Mouse (Mus musculus) kidney, embryonic 15.5 days (tissue): ENCODE data around the gene Apbb2. TPM values are rescaled to one million over a fixed set of nuclear protein-coding genes. Genes with fewer than 3 reads are reported as not detected.

ENCODE experiments used
- ATAC-seq: fragments of 200-750 bp; cut with Nextera tagmentation; replicated peaks from 2 replicates; pipeline ENCODE4 v1.8.0; 2017; ENCODE audit warnings: moderate TSS enrichment; ENCODE audit not compliant: low FRiP score
- H3K27ac ChIP-seq: fragments of 300-500 bp; sonication (generic); 2 replicates; pipeline ENCODE4 v1.5.1; 2015; ENCODE audit warnings: mild to moderate bottlenecking, inconsistent platforms
- H3K27me3 ChIP-seq: fragments of 300-500 bp; sonication (generic); 2 replicates; pipeline ENCODE4 v1.6.1; 2015; ENCODE audit warnings: inconsistent platforms
- H3K36me3 ChIP-seq: fragments of 300-500 bp; sonication (generic); 2 replicates; pipeline ENCODE4 v1.6.1; 2015; ENCODE audit warnings: inconsistent platforms
- H3K4me1 ChIP-seq: fragments of 300-500 bp; sonication (generic); 2 replicates; pipeline ENCODE4 v1.6.1; 2015; ENCODE audit warnings: inconsistent platforms
- H3K4me2 ChIP-seq: fragments of 300-500 bp; sonication (generic); 2 replicates; pipeline ENCODE4 v1.6.1; 2015; ENCODE audit warnings: moderate library complexity, mild to moderate bottlenecking, inconsistent platforms
- H3K4me3 ChIP-seq: fragments of 300-500 bp; sonication (generic); replicated peaks from 2 replicates; pipeline ENCODE4 v1.5.1; 2015; ENCODE audit warnings: mild to moderate bottlenecking, inconsistent platforms
- H3K9ac ChIP-seq: fragments of 300-500 bp; sonication (generic); 2 replicates; pipeline ENCODE4 v1.6.1; 2015; ENCODE audit warnings: mild to moderate bottlenecking, inconsistent platforms
- H3K9me3 ChIP-seq: fragments of 300-500 bp; sonication (generic); replicated peaks from 2 replicates; pipeline ENCODE4 v1.6.1; 2016; ENCODE audit warnings: inconsistent platforms
- WGBS: fragments of 180-500 bp; shearing (Covaris S2); methylation state at CpG from one replicate; pipeline ENCODE4 v1.1.7; 2015; ENCODE audit warnings: mixed read lengths; 5-methylcytosine and 5-hydroxymethylcytosine counted together
- polyA plus RNA-seq: library from polyadenylated mRNA; unstranded; fragments of >200 nt; fragmentation: Nextera tagmentation; extraction: Ambion mirVana; gene quantifications from 2 replicates; pipeline ENCODE4 v1.2.1, GENCODE M21; 2015

Gene Apbb2
- polyA plus RNA-seq, 1 experiment from 2014 or later = 65.4 TPM

- Histone ChIP-seq H3K4me2 (peak overlapping the region; percentile 22; the same call in 1 of the 2 replicates), H3K27me3 (no peaks in the 10 kb centered on the region; the same call in 1 of the 2 replicates), H3K9me3 (no peaks in the 10 kb centered on the region), H3K36me3 (no peaks in the 10 kb centered on the region), H3K4me1 (peaks cover 78% of the 10 kb centered on the region), H3K4me3 (no peak overlapping the region), H3K9ac (no peak overlapping the region), H3K27ac (peak overlapping the region; percentile 66)
- ATAC-seq = no peak
- 20% methylated on average over 3 of the region's 3 CpGs for WGBS
Measured at GRCm38 (mm10) chr5:66613725-66614124, 4.9 kb downstream of the Apbb2 start.

GRCm38 (mm10) chr5:66612964-66613363 lies 5.6 kb downstream of the Apbb2 start:
- H3K4me1 ChIP-seq = peaks cover 82% of the 10 kb centered on the region
- H3K27ac ChIP-seq = peak overlapping the region; percentile 66
- no peaks in the 10 kb centered on the region; the same call in 1 of the 2 replicates for H3K27me3 ChIP-seq
- H3K4me2 ChIP-seq = peak overlapping the region; percentile 22; the same call in 1 of the 2 replicates
- no peak for ATAC-seq
- no peaks in the 10 kb centered on the region for H3K36me3 ChIP-seq
- H3K4me3 ChIP-seq = no peak overlapping the region
- no peak overlapping the region for H3K9ac ChIP-seq
- no peaks in the 10 kb centered on the region for H3K9me3 ChIP-seq
- 52% methylated on average over 5 of the region's 5 CpGs for WGBS

GRCm38 (mm10) chr5:66611851-66612250 lies 6.7 kb downstream of the Apbb2 start:
- no peak for ATAC-seq

GRCm38 (mm10) chr5:66611361-66611760 lies 7.2 kb downstream of the Apbb2 start:
- Histone ChIP-seq H3K27ac (no peak overlapping the region), H3K4me2 (no peak overlapping the region), H3K27me3 (no peaks in the 10 kb centered on the region), H3K9ac (no peak overlapping the region), H3K36me3 (no peaks in the 10 kb centered on the region), H3K4me3 (no peak overlapping the region), H3K9me3 (no peaks in the 10 kb centered on the region), H3K4me1 (peaks cover 83% of the 10 kb centered on the region)
- WGBS = 87% methylated on average over 5 of the region's 5 CpGs
- no peak for ATAC-seq

More at GRCm38 (mm10) chr5:66611851-66612250, 6.7 kb downstream of the Apbb2 start:
- WGBS = 51% methylated on average over 4 of the region's 4 CpGs
- Histone ChIP-seq H3K9ac (no peak overlapping the region), H3K27ac (no peak overlapping the region), H3K4me2 (no peak overlapping the region), H3K4me3 (no peak overlapping the region), H3K27me3 (no peaks in the 10 kb centered on the region; the same call in 1 of the 2 replicates), H3K4me1 (peaks cover 82% of the 10 kb centered on the region), H3K36me3 (no peaks in the 10 kb centered on the region), H3K9me3 (no peaks in the 10 kb centered on the region)

GRCm38 (mm10) chr5:66610270-66610669 lies 8.3 kb downstream of the Apbb2 start:
- 80% methylated on average over 12 of the region's 12 CpGs for WGBS
- Histone ChIP-seq H3K36me3 (no peaks in the 10 kb centered on the region), H3K9ac (no peak overlapping the region), H3K9me3 (no peaks in the 10 kb centered on the region), H3K4me1 (peaks cover 82% of the 10 kb centered on the region), H3K4me2 (no peak overlapping the region), H3K27ac (0 out of 2 replicates have a peak overlapping the region, but pooled peaks have one; percentile 30), H3K4me3 (no peak overlapping the region), H3K27me3 (no peaks in the 10 kb centered on the region)
- ATAC-seq = no peak

GRCm38 (mm10) chr5:66609306-66609705 lies 9.3 kb downstream of the Apbb2 start:
- H3K4me2 ChIP-seq = no peak overlapping the region
- peaks cover 75% of the 10 kb centered on the region for H3K4me1 ChIP-seq
- ATAC-seq = peak; percentile 43; the same call in 1 of the 2 replicates
- no peaks in the 10 kb centered on the region for H3K9me3 ChIP-seq
- 16% methylated on average over 7 of the region's 7 CpGs for WGBS
- no peaks in the 10 kb centered on the region for H3K27me3 ChIP-seq
- no peaks in the 10 kb centered on the region for H3K36me3 ChIP-seq
- H3K4me3 ChIP-seq = no peak overlapping the region
- H3K27ac ChIP-seq = peak overlapping the region; percentile 19; the same call in 1 of the 2 replicates
- no peak overlapping the region for H3K9ac ChIP-seq

- Histone ChIP-seq H3K27ac (no peak overlapping the region), H3K4me2 (no peak overlapping the region), H3K36me3 (no peaks in the 10 kb centered on the region), H3K4me1 (peaks cover 75% of the 10 kb centered on the region), H3K4me3 (no peak overlapping the region), H3K27me3 (no peaks in the 10 kb centered on the region), H3K9ac (no peak overlapping the region), H3K9me3 (no peaks in the 10 kb centered on the region)
- no peak for ATAC-seq
- 93% methylated on average over 10 of the region's 10 CpGs for WGBS
Measured at GRCm38 (mm10) chr5:66607801-66608200, 10.8 kb downstream of the Apbb2 start.

GRCm38 (mm10) chr5:66607201-66607600 lies 11.4 kb downstream of the Apbb2 start:
- H3K4me3 ChIP-seq = no peak overlapping the region
- no peak overlapping the region for H3K27ac ChIP-seq
- H3K27me3 ChIP-seq = no peaks in the 10 kb centered on the region
- H3K9ac ChIP-seq = no peak overlapping the region
- no peaks in the 10 kb centered on the region for H3K36me3 ChIP-seq
- no peak for ATAC-seq
- no peak overlapping the region for H3K4me2 ChIP-seq
- no peaks in the 10 kb centered on the region for H3K9me3 ChIP-seq
- WGBS = 87% methylated on average over 4 of the region's 4 CpGs
- peaks cover 75% of the 10 kb centered on the region for H3K4me1 ChIP-seq

GRCm38 (mm10) chr5:66605636-66606035 lies 12.9 kb downstream of the Apbb2 start:
- Histone ChIP-seq H3K4me3 (no peak overlapping the region), H3K9me3 (no peaks in the 10 kb centered on the region), H3K27me3 (no peaks in the 10 kb centered on the region), H3K4me1 (peaks cover 67% of the 10 kb centered on the region), H3K9ac (no peak overlapping the region), H3K27ac (no peak overlapping the region), H3K4me2 (no peak overlapping the region), H3K36me3 (no peaks in the 10 kb centered on the region)
- WGBS = 90% methylated on average over 11 of the region's 11 CpGs
- ATAC-seq = no peak

GRCm38 (mm10) chr5:66604423-66604822 lies 14.2 kb downstream of the Apbb2 start:
- peak overlapping the region; percentile 59 for H3K27ac ChIP-seq
- no peak overlapping the region for H3K4me2 ChIP-seq
- H3K27me3 ChIP-seq = no peaks in the 10 kb centered on the region
- no peaks in the 10 kb centered on the region for H3K36me3 ChIP-seq
- no peak overlapping the region for H3K4me3 ChIP-seq
- WGBS = 86% methylated on average over 4 of the region's 4 CpGs
- peaks cover 61% of the 10 kb centered on the region for H3K4me1 ChIP-seq
- no peak for ATAC-seq
- no peaks in the 10 kb centered on the region for H3K9me3 ChIP-seq
- no peak overlapping the region for H3K9ac ChIP-seq

- Histone ChIP-seq H3K27me3 (no peaks in the 10 kb centered on the region), H3K9ac (no peak overlapping the region), H3K4me3 (no peak overlapping the region), H3K4me1 (peaks cover 55% of the 10 kb centered on the region), H3K4me2 (peak overlapping the region; percentile 14), H3K36me3 (no peaks in the 10 kb centered on the region), H3K9me3 (no peaks in the 10 kb centered on the region), H3K27ac (peak overlapping the region; percentile 59)
- WGBS = 23% methylated on average over 8 of the region's 8 CpGs
- no peak for ATAC-seq
Measured at GRCm38 (mm10) chr5:66603746-66604145, 14.8 kb downstream of the Apbb2 start.

- ATAC-seq = no peak
- 28% methylated on average over 7 of the region's 7 CpGs for WGBS
- H3K36me3 ChIP-seq = no peaks in the 10 kb centered on the region
- no peak overlapping the region for H3K9ac ChIP-seq
- H3K4me1 ChIP-seq = peaks cover 53% of the 10 kb centered on the region
- H3K27ac ChIP-seq = peak overlapping the region; percentile 59
- no peaks in the 10 kb centered on the region for H3K9me3 ChIP-seq
- no peak overlapping the region for H3K4me3 ChIP-seq
- no peaks in the 10 kb centered on the region for H3K27me3 ChIP-seq
- peak overlapping the region; percentile 14 for H3K4me2 ChIP-seq
Measured at GRCm38 (mm10) chr5:66603223-66603622, 15.4 kb downstream of the Apbb2 start.

GRCm38 (mm10) chr5:66602287-66602820 lies 16.2 kb downstream of the Apbb2 start:
- ATAC-seq = peak; percentile 54; the same call in 1 of the 2 replicates
- no peaks in the 10 kb centered on the region for H3K36me3 ChIP-seq
- 24% methylated on average over 9 of the region's 9 CpGs for WGBS

More at GRCm38 (mm10) chr5:66602287-66602820, 16.2 kb downstream of the Apbb2 start:
- Histone ChIP-seq H3K4me1 (peaks cover 44% of the 10 kb centered on the region), H3K4me2 (0 out of 2 replicates have a peak overlapping the region, but pooled peaks have one; percentile 14), H3K27ac (peak overlapping the region; percentile 59; the same call in 1 of the 2 replicates), H3K9ac (no peak overlapping the region), H3K27me3 (no peaks in the 10 kb centered on the region), H3K9me3 (no peaks in the 10 kb centered on the region), H3K4me3 (no peak overlapping the region)
